Mouse (Mus musculus): ENCODE data around the gene Mycbpap. TPM values are rescaled to one million over a fixed set of nuclear protein-coding genes. Genes with fewer than 3 reads are reported as not detected.

The Mycbpap gene
- polyA plus RNA-seq, 1 experiment: 3.6 TPM

GRCm38 (mm10) chr11:94455161-94455820 is 66.3 kb downstream of the Mycbpap start:
- Histone ChIP-seq H3K27me3 (ENCODE audit: control insufficient read depth, insufficient read depth, low read length) (no peaks in the 10 kb centered on the region), H3K27ac (ENCODE audit: insufficient read depth, low read length) (no peak overlapping the region), H3K4me3 (replicated peaks; ENCODE audit: insufficient read depth, low read depth, low read length) (no peak overlapping the region), H3K4me1 (ENCODE audit: control insufficient read depth, insufficient read depth, low read length) (peaks cover 30% of the 10 kb centered on the region)
- 32% methylated on average over 10 of the region's 10 CpGs for WGBS
- DNase-seq: peak in 1 of 2 experiments; percentile 34
- TF ChIP-seq POLR2A (IDR thresholded peaks at IDR 0.05; ENCODE audit: borderline replicate concordance, insufficient read depth, low read length): no peak
- TF ChIP-seq CTCF (IDR thresholded peaks at IDR 0.05; ENCODE audit: borderline replicate concordance, insufficient read depth, low read depth, low read length): no peak

- Histone ChIP-seq H3K27ac (ENCODE audit: insufficient read depth, low read length) (no peak overlapping the region), H3K4me1 (ENCODE audit: control insufficient read depth, insufficient read depth, low read length) (peaks cover 30% of the 10 kb centered on the region), H3K27me3 (ENCODE audit: control insufficient read depth, insufficient read depth, low read length) (no peaks in the 10 kb centered on the region), H3K4me3 (replicated peaks; ENCODE audit: insufficient read depth, low read depth, low read length) (no peak overlapping the region)
- no peak for DNase-seq
- TF ChIP-seq CTCF (IDR thresholded peaks at IDR 0.05; ENCODE audit: borderline replicate concordance, insufficient read depth, low read depth, low read length): no peak
- TF ChIP-seq POLR2A (IDR thresholded peaks at IDR 0.05; ENCODE audit: borderline replicate concordance, insufficient read depth, low read length): no peak
- 59% methylated on average over 5 of the region's 5 CpGs for WGBS
These were observed 66.8 kb downstream of the Mycbpap start for GRCm38 (mm10) chr11:94454756-94455155.

Other genes starting within 250 kb of the Mycbpap start
- gene Gm21885, start 239.9 kb downstream of the Mycbpap start, polyA plus RNA-seq (2012; rRNA removed): not detected in 2 replicates
- gene Luc7l3, start 199.8 kb downstream of the Mycbpap start, polyA plus RNA-seq (2012; rRNA removed): 154 and 156 TPM in 2 replicates
- gene Ankrd40, start 193.7 kb downstream of the Mycbpap start, polyA plus RNA-seq (2012; rRNA removed): 226 and 243 TPM in 2 replicates
- gene Abcc3, start 128.7 kb downstream of the Mycbpap start, polyA plus RNA-seq (2012; rRNA removed): 0.64 and 0.71 TPM in 2 replicates
- gene Cacna1g, start 47.5 kb downstream of the Mycbpap start, polyA plus RNA-seq (2012; rRNA removed): 199 and 248 TPM in 2 replicates
- gene Spata20, start 35.6 kb downstream of the Mycbpap start, polyA plus RNA-seq (2012; rRNA removed): 1.5 and 1.9 TPM in 2 replicates
- gene Epn3, start 21.8 kb downstream of the Mycbpap start, polyA plus RNA-seq (2012; rRNA removed): 31.1 and 35.9 TPM in 2 replicates
- gene Rsad1, start 27.5 kb upstream of the Mycbpap start, polyA plus RNA-seq (2012; rRNA removed): 19.7 and 20.8 TPM in 2 replicates
- gene Chad, start 43.3 kb upstream of the Mycbpap start, polyA plus RNA-seq (2012; rRNA removed): 0.82 and 1.1 TPM in 2 replicates
- 13.1 and 15.2 TPM in 2 replicates for gene Acsf2, start 80.1 kb upstream of the Mycbpap start, polyA plus RNA-seq (2012; rRNA removed)
- 71.9 and 72.1 TPM in 2 replicates for gene Lrrc59, start 108.0 kb upstream of the Mycbpap start, polyA plus RNA-seq (2012; rRNA removed)
- gene Mrpl27, start 132.0 kb upstream of the Mycbpap start, polyA plus RNA-seq (2012; rRNA removed): 129 and 136 TPM in 2 replicates
- 0.21 and 0.30 TPM in 2 replicates for gene Eme1, start 132.2 kb upstream of the Mycbpap start, polyA plus RNA-seq (2012; rRNA removed)
- 30.5 and 30.7 TPM in 2 replicates for gene Xylt2, start 155.8 kb upstream of the Mycbpap start, polyA plus RNA-seq (2012; rRNA removed)
- not detected in 2 replicates for gene Gm11541, start 182.8 kb upstream of the Mycbpap start, polyA plus RNA-seq (2012; rRNA removed)
- 0.33 and 0.48 TPM in 2 replicates for gene Cdc34b, start 220.0 kb upstream of the Mycbpap start, polyA plus RNA-seq (2012; rRNA removed)